Mouse (Mus musculus) cerebellum, adult 2 months (tissue): ENCODE measurements at regions not wholly inside any gene's neighbourhood (a gene's known extent, or its start where the extent isn't known, plus 50 kb on each side); places are given as distances from the start of the nearest gene placed in this dataset.

Experiments used
- CTCF ChIP-seq: fragments of 200-500 bp; IDR thresholded peaks from 2 replicates; pipeline ENCODE4 v1.5.1; 2011; ENCODE audit warnings: low read depth, mild to moderate bottlenecking, control low read depth, low read length, moderate library complexity, borderline replicate concordance; ENCODE audit not compliant: insufficient read depth
- POLR2A ChIP-seq: fragments of 200-500 bp; IDR thresholded peaks from 2 replicates; pipeline ENCODE4 v1.6.1; 2011; ENCODE audit warnings: low read length, control low read depth, borderline replicate concordance; ENCODE audit not compliant: insufficient read depth

GRCm38 (mm10) chr7:70276078-70276477 is 90.5 kb downstream of the Nr2f2 start:
- no peak for TF ChIP-seq CTCF
- no peak for TF ChIP-seq POLR2A
